Mouse (Mus musculus): ENCODE data around the gene Blvra.
A peak's percentile ranks its signal among the peaks of the same experiment; 100 is the strongest.

Blvra gene

GRCm38 (mm10) chr2:127136979-127137378 is 66.5 kb downstream of the Blvra start:
- peak; percentile 48 for DNase-seq (ENCODE audit: low spot score)

- DNase-seq (ENCODE audit: low spot score) = no peak
Observed at GRCm38 (mm10) chr2:127137838-127138420, 67.5 kb downstream of the Blvra start.

- no peak for DNase-seq (ENCODE audit: low spot score)
Observed at GRCm38 (mm10) chr2:127138449-127138848, 68.0 kb downstream of the Blvra start.

- DNase-seq (ENCODE audit: low spot score) = no peak
Observed at GRCm38 (mm10) chr2:127139094-127139493, 68.6 kb downstream of the Blvra start.

GRCm38 (mm10) chr2:127139605-127140004 is 69.1 kb downstream of the Blvra start:
- DNase-seq (ENCODE audit: low spot score) = no peak

- no peak for DNase-seq (ENCODE audit: low spot score)
Observed at GRCm38 (mm10) chr2:127140011-127140410, 69.5 kb downstream of the Blvra start.

GRCm38 (mm10) chr2:127142031-127142430 is 71.6 kb downstream of the Blvra start:
- DNase-seq (ENCODE audit: low spot score) = no peak

- DNase-seq (ENCODE audit: low spot score) = no peak
Observed at GRCm38 (mm10) chr2:127142577-127143157, 72.2 kb downstream of the Blvra start.

- peak; percentile 33 for DNase-seq (ENCODE audit: low spot score)
Observed at GRCm38 (mm10) chr2:127143158-127144063, 72.9 kb downstream of the Blvra start, which contains the start of gene Itpripl1. Itpripl1 (minus strand) TSS chr2:127143442.

- no peak for DNase-seq (ENCODE audit: low spot score)
Observed at GRCm38 (mm10) chr2:127145699-127146098, 75.2 kb downstream of the Blvra start.
